13 mouse cellular contexts compared by ENCODE assay signal in genomic region chr15:27723746-27724145, GRCm38 (mm10). TPM values are rescaled to one million over a fixed set of nuclear protein-coding genes. Genes with fewer than 3 reads are reported as not detected.
DNase-seq lines count a peak whose midpoint lies in the region; ATAC-seq and TF ChIP-seq lines count a peak whose summit lies in the region.
"Had no signal": no experiment of that assay in that cellular context is flagged by ENCODE, and none has a peak within 500 bp of the region (broad histone marks: within the 10 kb centered on the region; RNA-seq: fewer than 3 reads in every experiment).

No protein-coding gene starts in this region.

- peaks cover 14% of the 10 kb centered on the region for H3K4me1 ChIP-seq in heart, embryonic 11.5 days (ENCODE audit: control insufficient read depth, insufficient read depth, low read length)
- peaks cover 14% of the 10 kb centered on the region for H3K4me1 ChIP-seq in liver, embryonic 11.5 days (replicated peaks; ENCODE audit: control insufficient read depth, insufficient read depth, low read length)
- peaks cover 9% of the 10 kb centered on the region; the same call in 1 of the 2 replicates for H3K4me1 ChIP-seq in liver, postnatal 0 days (ENCODE audit: insufficient read depth)
- peaks cover 5% of the 10 kb centered on the region; the same call in 1 of the 2 replicates for H3K4me1 ChIP-seq in intestine, postnatal 0 days (replicated peaks; ENCODE audit: control insufficient read depth, insufficient read depth, low read length)

- no peaks in the 10 kb centered on the region for H3K27me3 ChIP-seq in heart, embryonic 11.5 days (ENCODE audit: control insufficient read depth, insufficient read depth, low read length)
- no peaks in the 10 kb centered on the region for H3K27me3 ChIP-seq in liver, embryonic 11.5 days (replicated peaks; ENCODE audit: control insufficient read depth, insufficient read depth, low read length)
- no peaks in the 10 kb centered on the region for H3K27me3 ChIP-seq in liver, postnatal 0 days (ENCODE audit: insufficient read depth, low read length)
- H3K27me3 ChIP-seq in intestine, postnatal 0 days (replicated peaks; ENCODE audit: control insufficient read depth, insufficient read depth, low read length): no peaks in the 10 kb centered on the region

- no peak for TF ChIP-seq CTCF in liver, postnatal 0 days (IDR thresholded peaks at IDR 0.05; ENCODE audit: low read depth)
- no peak for TF ChIP-seq CTCF in intestine, postnatal 0 days (IDR thresholded peaks at IDR 0.05; ENCODE audit: low read depth)

- no peaks in the 10 kb centered on the region for H3K36me3 ChIP-seq in heart, embryonic 11.5 days (ENCODE audit: control insufficient read depth, insufficient read depth, low read length)
- no peaks in the 10 kb centered on the region for H3K36me3 ChIP-seq in liver, embryonic 11.5 days (ENCODE audit: control insufficient read depth, insufficient read depth, low read length)
- H3K36me3 ChIP-seq in liver, postnatal 0 days (replicated peaks; ENCODE audit: insufficient read depth, low read length): no peaks in the 10 kb centered on the region
- no peaks in the 10 kb centered on the region for H3K36me3 ChIP-seq in intestine, postnatal 0 days (ENCODE audit: control insufficient read depth, insufficient read depth)

- no peak for TF ChIP-seq EP300 in liver, postnatal 0 days (IDR thresholded peaks at IDR 0.05; ENCODE audit: low read depth)

- H3K9me3 ChIP-seq in heart, embryonic 11.5 days (replicated peaks; ENCODE audit: control insufficient read depth, low read length): no peaks in the 10 kb centered on the region
- H3K9me3 ChIP-seq in liver, embryonic 11.5 days (ENCODE audit: control insufficient read depth, low read length): no peaks in the 10 kb centered on the region
- no peaks in the 10 kb centered on the region for H3K9me3 ChIP-seq in liver, postnatal 0 days (ENCODE audit: low read length)
- no peaks in the 10 kb centered on the region for H3K9me3 ChIP-seq in intestine, postnatal 0 days (ENCODE audit: control insufficient read depth)

- intact Hi-C loops in left cerebral cortex, postnatal 36 days (cut with DNase I): no loop called here

- no peak overlapping the region for H3K9ac ChIP-seq in heart, embryonic 11.5 days (ENCODE audit: low read depth, low read length)
- no peak overlapping the region for H3K9ac ChIP-seq in liver, embryonic 11.5 days (ENCODE audit: low read depth, low read length)
- H3K9ac ChIP-seq in liver, postnatal 0 days (replicated peaks): no peak overlapping the region
- H3K9ac ChIP-seq in intestine, postnatal 0 days (ENCODE audit: low read depth, low read length): no peak overlapping the region

- no peak overlapping the region for H3K4me3 ChIP-seq in heart, embryonic 11.5 days (ENCODE audit: low read depth, low read length)
- H3K4me3 ChIP-seq in liver, embryonic 11.5 days (ENCODE audit: low read depth, low read length): no peak overlapping the region
- no peak overlapping the region for H3K4me3 ChIP-seq in liver, postnatal 0 days (ENCODE audit: low read depth, low read length)
- no peak overlapping the region for H3K4me3 ChIP-seq in intestine, postnatal 0 days (ENCODE audit: low read depth, low read length)

- no peak overlapping the region for H3K27ac ChIP-seq in heart, embryonic 11.5 days (ENCODE audit: low read depth, low read length)
- H3K27ac ChIP-seq in liver, embryonic 11.5 days (ENCODE audit: low read depth, low read length): no peak overlapping the region
- H3K27ac ChIP-seq in liver, postnatal 0 days (ENCODE audit: low read depth): no peak overlapping the region
- no peak overlapping the region for H3K27ac ChIP-seq in intestine, postnatal 0 days (ENCODE audit: low read depth, low read length)

- 34% methylated on average over 6 of the region's 6 CpGs for WGBS in heart, embryonic 11.5 days (ENCODE audit: insufficient replicate concordance)
- WGBS in liver, embryonic 11.5 days: 26% methylated on average over 6 of the region's 6 CpGs
- WGBS in liver, postnatal 0 days (ENCODE audit: insufficient replicate concordance): 33% methylated on average over 6 of the region's 6 CpGs
- WGBS in intestine, postnatal 0 days: 40% methylated on average over 6 of the region's 6 CpGs

- no peak for DNase-seq in heart, adult 9 months (ENCODE audit: low spot score in 2 of 2)
- DNase-seq in liver, embryonic 11.5 days (ENCODE audit: low spot score): no peak
- no peak for DNase-seq in liver, postnatal 0 days
- peak; percentile 26 for DNase-seq in naive thymus-derived CD4-positive, alpha-beta T cell, adult 2 months (ENCODE audit: low read depth)
- no peak for DNase-seq in thymus, postnatal 14 days
- no peak for DNase-seq in left cerebral cortex, postnatal 36 days (ENCODE audit: low spot score in 2 of 2)
- DNase-seq: B cell, adult 2 months; cerebellum, adult 11-12 months; kidney, adult 18-20 months; right cerebral cortex, postnatal 25 days had no signal

- no peak overlapping the region for H3K4me2 ChIP-seq in heart, embryonic 11.5 days
- H3K4me2 ChIP-seq in liver, embryonic 11.5 days: peak overlapping the region; percentile 47
- H3K4me2 ChIP-seq in liver, postnatal 0 days (ENCODE audit: low read depth, low read length): no peak overlapping the region
- H3K4me2 ChIP-seq in intestine, postnatal 0 days (replicated peaks; ENCODE audit: low read depth): no peak overlapping the region

- ATAC-seq in heart, embryonic 11.5 days (replicated peaks; ENCODE audit: insufficient number of reproducible peaks, low FRiP score, low TSS enrichment): 0 out of 2 replicates have a peak, but pooled peaks have one; percentile 33
- ATAC-seq in liver, embryonic 11.5 days (replicated peaks; ENCODE audit: low FRiP score): no peak
- no peak for ATAC-seq in liver, postnatal 0 days
- 0 out of 2 replicates have a peak, but pooled peaks have one; percentile 39 for ATAC-seq in intestine, postnatal 0 days
- ATAC-seq: midbrain, embryonic 16.5 days had no signal

RNA-seq across cellular contexts. Expression of gene Otulinl, which starts 42.4 kb away (rescaled TPM):
- polyA plus RNA-seq in heart, embryonic 11.5 days (2014; fragmentation: Nextera tagmentation; extraction: Ambion mirVana): 3.5 and 5.4 TPM in 2 replicates
- 13.4 and 14.7 TPM in 2 replicates for polyA plus RNA-seq in liver, embryonic 11.5 days (2014; fragmentation: Nextera tagmentation; extraction: Ambion mirVana)
- polyA plus RNA-seq in liver, postnatal 0 days (2015; fragmentation: Nextera tagmentation; extraction: Ambion mirVana): 12.3 and 13.7 TPM in 2 replicates
- 8.9 and 9.0 TPM in 2 replicates for polyA plus RNA-seq in intestine, postnatal 0 days (2015; fragmentation: Nextera tagmentation; extraction: Ambion mirVana)
- 10 to 100 TPM; 28.3 to 29.5 TPM for total RNA-seq in left cerebral cortex, postnatal 36 days (2021)

Comparison
In these comparisons a context has a peak if more than half of its experiments do, and no peak if none do; other contexts are left out.
1. ATAC-seq: peak in heart, embryonic 11.5 days (single experiment) and intestine, postnatal 0 days (single experiment); none in liver, embryonic 11.5 days (single experiment) and liver, postnatal 0 days (single experiment).